Mouse (Mus musculus) colon, adult 2 months (tissue): ENCODE data around the gene Lrrc45. TPM values are rescaled to one million over a fixed set of nuclear protein-coding genes. Genes with fewer than 3 reads are reported as not detected.

Source experiments
- polyA plus RNA-seq: library from polyadenylated mRNA; depleted of rRNA; stranded (reverse); fragments of >200 nt; gene quantifications from 2 replicates; pipeline ENCODE4 v1.2.3, GENCODE M21; 2012; rRNA removed

Lrrc45 gene
- polyA plus RNA-seq = 39.0 and 42.1 TPM in 2 replicates

GRCm38 (mm10) chr11:120713580-120714518 lies at the start of gene Lrrc45, which contains the start of gene Cenpx:
Gene Lrrc45 (plus strand): TSS chr11:120713925.
Gene Cenpx (minus strand): TSS chr11:120713738.

GRCm38 (mm10) chr11:120672687-120673593 lies 40.8 kb upstream of the Lrrc45 start, which contains the start of gene Aspscr1:
Gene Aspscr1 (plus strand): TSS chr11:120672973.

GRCm38 (mm10) chr11:120721124-120722066 lies 7.7 kb downstream of the Lrrc45 start, which contains the start of gene Rac3:
Gene Rac3 (plus strand): TSS chr11:120721470.

GRCm38 (mm10) chr11:120727169-120727527 lies 13.4 kb downstream of the Lrrc45 start, which contains the start of gene Dcxr:
Gene Dcxr (minus strand): TSS chr11:120727281.

GRCm38 (mm10) chr11:120731858-120732680 lies 18.3 kb downstream of the Lrrc45 start, which contains the start of gene Cbr2:
Gene Cbr2 (minus strand): TSS chr11:120732114.

GRCm38 (mm10) chr11:120762672-120763041 lies 48.9 kb downstream of the Lrrc45 start, which contains the start of gene Hmga1b:
Gene Hmga1b (plus strand): TSS chr11:120762794.

Other genes with a start within 250 kb of the Lrrc45 start
- gene Arl16, start 246.3 kb upstream of the Lrrc45 start, polyA plus RNA-seq = 23.7 and 24.4 TPM in 2 replicates
- gene Mrpl12, start 229.3 kb upstream of the Lrrc45 start, polyA plus RNA-seq = 196 and 363 TPM in 2 replicates
- 357 and 440 TPM in 2 replicates for gene Slc25a10, start 222.1 kb upstream of the Lrrc45 start, polyA plus RNA-seq
- 0.35 and 0.95 TPM in 2 replicates for gene Gcgr, start 183.2 kb upstream of the Lrrc45 start, polyA plus RNA-seq
- 51.3 and 59.4 TPM in 2 replicates for gene Mcrip1, start 164.2 kb upstream of the Lrrc45 start, polyA plus RNA-seq
- 0.22 TPM in 1 of 2 replicates, not detected in the other for gene Ppp1r27, start 162.8 kb upstream of the Lrrc45 start, polyA plus RNA-seq
- 238 and 254 TPM in 2 replicates for gene P4hb, start 140.7 kb upstream of the Lrrc45 start, polyA plus RNA-seq
- gene Arhgdia, start 132.3 kb upstream of the Lrrc45 start, polyA plus RNA-seq = 643 and 823 TPM in 2 replicates
- 25.4 and 31.6 TPM in 2 replicates for gene Alyref, start 115.6 kb upstream of the Lrrc45 start, polyA plus RNA-seq
- 119 and 133 TPM in 2 replicates for gene Anapc11, start 115.5 kb upstream of the Lrrc45 start, polyA plus RNA-seq
- 5.5 and 6.3 TPM in 2 replicates for gene Npb, start 105.4 kb upstream of the Lrrc45 start, polyA plus RNA-seq
- gene Pcyt2, start 96.0 kb upstream of the Lrrc45 start, polyA plus RNA-seq = 325 and 389 TPM in 2 replicates
- gene Sirt7, start 88.7 kb upstream of the Lrrc45 start, polyA plus RNA-seq = 109 and 125 TPM in 2 replicates
- gene Mafg, start 80.3 kb upstream of the Lrrc45 start, polyA plus RNA-seq = 32.4 and 38.3 TPM in 2 replicates
- 30.3 and 39.3 TPM in 2 replicates for gene Pycr1, start 70.2 kb upstream of the Lrrc45 start, polyA plus RNA-seq
- 0.13 and 0.42 TPM in 2 replicates for gene Myadml2, start 65.8 kb upstream of the Lrrc45 start, polyA plus RNA-seq
- 0.80 and 0.83 TPM in 2 replicates for gene Notum, start 52.8 kb upstream of the Lrrc45 start, polyA plus RNA-seq
- 93.2 and 102 TPM in 2 replicates for gene Aspscr1, start 41.0 kb upstream of the Lrrc45 start, polyA plus RNA-seq
- gene Cenpx, start 187 bp upstream of the Lrrc45 start, polyA plus RNA-seq = 73.6 and 85.1 TPM in 2 replicates
- 18.7 and 26.9 TPM in 2 replicates for gene Rac3, start 7.5 kb downstream of the Lrrc45 start, polyA plus RNA-seq
- 198 and 220 TPM in 2 replicates for gene Dcxr, start 13.4 kb downstream of the Lrrc45 start, polyA plus RNA-seq
- 100 and 126 TPM in 2 replicates for gene Cbr2, start 18.2 kb downstream of the Lrrc45 start, polyA plus RNA-seq
- 1.5 and 3.1 TPM in 2 replicates for gene Hmga1b, start 48.9 kb downstream of the Lrrc45 start, polyA plus RNA-seq
- gene Rfng, start 70.3 kb downstream of the Lrrc45 start, polyA plus RNA-seq = 61.7 and 67.2 TPM in 2 replicates
- 119 and 127 TPM in 2 replicates for gene Gps1, start 70.3 kb downstream of the Lrrc45 start, polyA plus RNA-seq
- 36.2 and 39.8 TPM in 2 replicates for gene Dus1l, start 82.5 kb downstream of the Lrrc45 start, polyA plus RNA-seq
- 355 and 470 TPM in 2 replicates for gene Fasn, start 110.6 kb downstream of the Lrrc45 start, polyA plus RNA-seq
- gene Ccdc57, start 218.9 kb downstream of the Lrrc45 start, polyA plus RNA-seq = 1.3 and 1.5 TPM in 2 replicates
- 14.8 and 25.6 TPM in 2 replicates for gene Slc16a3, start 234.6 kb downstream of the Lrrc45 start, polyA plus RNA-seq